Mouse (Mus musculus) G1E (cell line): ENCODE data around the gene Krtap19-5. TPM values are rescaled to one million over a fixed set of nuclear protein-coding genes. Genes with fewer than 3 reads are reported as not detected.

Experiments
- ATAC-seq: 2 replicates; pipeline ENCODE4 v1.8.0; 2016; ENCODE audit warnings: mild to moderate bottlenecking; ENCODE audit not compliant: insufficient number of reproducible peaks, poor library complexity, low FRiP score, severe bottlenecking; ENCODE audit errors: extremely low read depth
- DNase-seq: peaks from one replicate; pipeline ENCODE4 v3.0.0; 2012; ENCODE audit warnings: low spot score
- H3K27me3 ChIP-seq: 2 replicates; pipeline ENCODE4 v1.6.1; 2012; ENCODE audit warnings: mild to moderate bottlenecking, low read length, inconsistent platforms; ENCODE audit not compliant: insufficient read depth
- H3K36me3 ChIP-seq: replicated peaks from 2 replicates; pipeline ENCODE3; 2012; ENCODE audit warnings: mild to moderate bottlenecking, inconsistent platforms
- H3K4me1 ChIP-seq: 2 replicates; pipeline ENCODE4 v1.6.1; 2012; ENCODE audit warnings: low read depth, low read length, inconsistent platforms, mixed read lengths; ENCODE audit not compliant: insufficient read depth
- H3K4me3 ChIP-seq: 2 replicates; pipeline ENCODE4 v1.5.1; 2012; ENCODE audit warnings: low read depth, mild to moderate bottlenecking, inconsistent platforms, low read length, moderate library complexity, mixed read lengths
- H3K9me3 ChIP-seq: replicated peaks from 2 replicates; pipeline ENCODE4 v1.6.1; 2012; ENCODE audit warnings: inconsistent platforms
- CTCF ChIP-seq: IDR thresholded peaks from 2 replicates; pipeline ENCODE4 v1.5.1; 2012; ENCODE audit warnings: low read depth, low read length, inconsistent platforms, mixed read lengths
- GATA1 ChIP-seq: IDR thresholded peaks from 2 replicates; pipeline ENCODE4 v1.6.1; 2012; ENCODE audit warnings: borderline replicate concordance, low read length, inconsistent platforms, mixed read lengths
- GATA2 ChIP-seq: IDR thresholded peaks from 2 replicates; pipeline ENCODE4 v1.6.1; 2012; ENCODE audit warnings: low read depth, low read length, inconsistent platforms, borderline replicate concordance
- POLR2AphosphoS5 ChIP-seq: IDR thresholded peaks from 2 replicates; pipeline ENCODE4 v1.6.1; 2012; ENCODE audit warnings: low read depth, low read length, inconsistent platforms; ENCODE audit not compliant: insufficient replicate concordance
- TAL1 ChIP-seq: conservative IDR thresholded peaks from 2 replicates; pipeline ENCODE4 v1.6.1; 2012; ENCODE audit warnings: low read depth, low read length, inconsistent platforms, mixed read lengths
- polyA plus RNA-seq: library from polyadenylated mRNA; stranded (reverse); fragments of >175 nt; gene quantifications from 2 replicates; pipeline ENCODE4 v1.2.3, GENCODE M21; 2012
- total RNA-seq, 2 experiments: library from RNA; stranded (forward) in 1 of 2; stranded (reverse) in 1 of 2; fragments of 200-1000 nt in 1 of 2; fragments of >200 nt in 1 of 2; fragmentation: Nextera tagmentation in 1 of 2; gene quantifications; 2 replicates each; pipeline ENCODE4 v1.2.3; 2014 to 2017

Krtap19-5 gene
- total and polyA plus RNA-seq, 3 experiments = not detected

DNA sequence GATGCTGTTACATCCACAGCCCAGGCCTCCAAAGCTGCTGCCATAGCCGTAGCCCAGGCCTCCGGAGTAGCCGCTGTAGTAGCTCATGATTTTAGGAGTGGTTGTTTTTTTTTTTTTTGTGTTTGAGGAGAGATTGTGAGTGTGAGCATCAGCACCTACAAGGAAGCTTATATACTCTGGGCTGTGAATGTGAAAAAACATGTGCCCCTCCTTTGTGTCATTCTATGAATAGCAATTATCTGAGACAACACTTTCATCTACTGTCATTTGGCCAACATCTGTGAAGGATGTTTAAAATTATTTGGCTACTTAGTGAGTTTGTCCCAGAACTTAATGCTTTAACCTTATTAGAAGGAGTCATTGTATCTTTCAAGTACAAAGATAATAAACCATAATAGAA is 22.1 kb downstream of the Krtap19-5 start, which contains the start of gene Krtap19-2:
Krtap19-2 (minus strand) TSS at position 101 of the 400 bp plus-strand sequence.
- Histone ChIP-seq H3K27me3 (no peaks in the 10 kb centered on the region), H3K36me3 (no peaks in the 10 kb centered on the region), H3K9me3 (no peaks in the 10 kb centered on the region; the same call in none of the 2 replicates), H3K4me3 (no peak within 1 kb of the TSS), H3K4me1 (no peaks in the 10 kb centered on the region)
- no peak for TF ChIP-seq POLR2AphosphoS5
- no peak for TF ChIP-seq GATA1
- TF ChIP-seq CTCF = no peak
- TF ChIP-seq GATA2 = no peak
- no peak for TF ChIP-seq TAL1
- ATAC-seq (no peak), DNase-seq (no peak)

DNA sequence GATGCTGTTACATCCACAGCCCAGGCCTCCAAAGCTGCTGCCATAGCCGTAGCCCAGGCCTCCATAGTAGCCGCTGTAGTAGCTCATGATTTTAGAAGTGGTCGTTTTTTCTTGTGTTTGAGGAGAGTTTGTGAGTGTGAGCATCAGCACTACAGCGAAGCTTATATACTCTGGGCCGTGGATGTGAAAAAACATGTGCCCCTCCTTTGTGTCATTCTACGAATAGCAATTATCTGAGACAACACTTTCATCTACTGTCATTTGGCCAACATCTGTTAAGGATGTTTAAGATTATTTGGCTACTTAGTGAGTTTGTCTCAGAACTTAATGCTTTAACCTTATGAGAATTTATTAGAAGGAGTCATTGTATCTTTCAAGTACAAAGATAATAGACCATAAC is 26.9 kb downstream of the Krtap19-5 start, which contains the start of gene Krtap19-1:
Krtap19-1 (minus strand) TSS at position 101 of the 400 bp plus-strand sequence.
- no peaks in the 10 kb centered on the region for H3K27me3 ChIP-seq
- no peaks in the 10 kb centered on the region for H3K4me1 ChIP-seq
- H3K36me3 ChIP-seq = no peaks in the 10 kb centered on the region
- DNase-seq (no peak), ATAC-seq (no peak)
- H3K4me3 ChIP-seq = no peak within 1 kb of the TSS
- no peaks in the 10 kb centered on the region; the same call in 1 of the 2 replicates for H3K9me3 ChIP-seq
- TF ChIP-seq CTCF = no peak
- TF ChIP-seq GATA2 = no peak
- no peak for TF ChIP-seq GATA1
- TF ChIP-seq TAL1 = no peak
- no peak for TF ChIP-seq POLR2AphosphoS5

DNA sequence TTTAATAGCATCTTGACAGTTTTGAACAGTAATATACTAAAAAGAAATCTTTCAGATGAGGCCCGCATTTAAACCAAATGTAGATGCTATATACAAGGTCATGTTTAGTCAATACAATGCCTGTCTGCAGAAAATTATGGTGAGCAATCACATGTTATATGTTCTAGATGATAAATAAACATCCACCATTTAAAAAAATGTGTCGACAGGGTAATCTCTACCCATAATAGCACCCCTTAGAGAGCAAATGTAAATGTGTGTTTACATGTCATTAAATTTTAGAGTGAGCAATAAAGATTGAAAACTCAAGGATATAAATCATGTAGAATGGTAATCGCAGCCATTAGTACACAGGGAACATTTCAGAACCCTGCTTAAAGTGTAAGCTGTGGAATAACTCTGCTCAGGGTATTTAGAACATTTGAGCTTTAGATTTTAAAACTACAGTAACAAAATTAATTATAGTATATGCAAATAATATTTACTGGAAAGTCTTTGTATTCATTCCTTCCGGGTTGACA is 31.3 kb downstream of the Krtap19-5 start:
- no peaks in the 10 kb centered on the region for H3K4me1 ChIP-seq
- peaks cover 4% of the 10 kb centered on the region; the same call in 1 of the 2 replicates for H3K9me3 ChIP-seq
- no peak for DNase-seq
- H3K27me3 ChIP-seq = no peaks in the 10 kb centered on the region
- TF ChIP-seq GATA2 (no peak), TAL1 (no peak), POLR2AphosphoS5 (no peak), GATA1 (no peak), CTCF (no peak)
- H3K36me3 ChIP-seq = no peaks in the 10 kb centered on the region
- ATAC-seq = no peak
- H3K4me3 ChIP-seq = no peak overlapping the region

DNA sequence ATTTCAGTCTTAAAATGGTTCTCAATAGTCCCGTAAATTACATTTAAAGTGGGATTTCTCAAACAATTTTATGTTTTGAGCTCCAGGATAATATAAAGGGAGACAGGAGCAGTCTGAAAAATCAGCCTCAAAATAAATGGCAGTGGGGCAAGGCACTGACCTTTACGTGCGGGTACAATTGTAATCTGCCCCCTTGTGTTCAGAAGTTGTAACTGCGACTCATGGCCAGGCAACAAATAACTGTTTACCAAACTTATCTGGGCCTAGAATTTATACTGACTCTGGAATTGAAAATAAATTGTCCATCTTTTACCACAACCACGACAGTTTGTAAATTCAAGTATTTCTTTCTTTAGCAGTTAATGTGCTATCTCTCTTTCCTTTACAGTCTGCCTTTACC is 44.8 kb downstream of the Krtap19-5 start:
- DNase-seq (no peak), ATAC-seq (no peak)
- H3K9me3 ChIP-seq = peaks cover 5% of the 10 kb centered on the region

DNA sequence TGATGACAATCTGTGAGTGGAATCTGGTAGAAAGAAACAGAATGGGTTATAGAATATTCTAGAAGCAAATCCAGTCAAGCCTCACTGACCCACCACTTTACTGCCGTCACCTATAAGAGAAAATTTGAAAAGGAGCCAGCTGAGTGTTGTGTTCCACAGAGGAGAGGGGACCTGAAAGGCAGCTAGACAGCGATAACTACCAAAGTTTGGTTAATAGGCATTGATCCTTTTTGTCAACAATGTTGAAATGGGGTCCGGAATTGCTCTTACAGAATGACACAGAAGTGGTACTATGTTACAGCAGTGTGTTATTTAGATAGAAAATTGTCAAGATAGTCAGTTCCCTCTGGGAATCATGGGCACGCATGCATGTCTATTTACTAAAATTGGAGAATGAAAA is 47.7 kb downstream of the Krtap19-5 start:
- TF ChIP-seq TAL1 (no peak), POLR2AphosphoS5 (no peak), GATA1 (no peak), GATA2 (no peak), CTCF (no peak)
- no peak for DNase-seq
- Histone ChIP-seq H3K9me3 (peaks cover 8% of the 10 kb centered on the region), H3K4me3 (no peak overlapping the region), H3K4me1 (no peaks in the 10 kb centered on the region), H3K36me3 (no peaks in the 10 kb centered on the region), H3K27me3 (no peaks in the 10 kb centered on the region)
- no peak for ATAC-seq

More for the DNA sequence above, 44.8 kb downstream of the Krtap19-5 start:
- no peaks in the 10 kb centered on the region for H3K4me1 ChIP-seq
- H3K4me3 ChIP-seq = no peak overlapping the region
- no peaks in the 10 kb centered on the region for H3K27me3 ChIP-seq
- H3K36me3 ChIP-seq = no peaks in the 10 kb centered on the region
- TF ChIP-seq GATA2 (no peak), CTCF (peak; percentile 41), POLR2AphosphoS5 (no peak)

DNA sequence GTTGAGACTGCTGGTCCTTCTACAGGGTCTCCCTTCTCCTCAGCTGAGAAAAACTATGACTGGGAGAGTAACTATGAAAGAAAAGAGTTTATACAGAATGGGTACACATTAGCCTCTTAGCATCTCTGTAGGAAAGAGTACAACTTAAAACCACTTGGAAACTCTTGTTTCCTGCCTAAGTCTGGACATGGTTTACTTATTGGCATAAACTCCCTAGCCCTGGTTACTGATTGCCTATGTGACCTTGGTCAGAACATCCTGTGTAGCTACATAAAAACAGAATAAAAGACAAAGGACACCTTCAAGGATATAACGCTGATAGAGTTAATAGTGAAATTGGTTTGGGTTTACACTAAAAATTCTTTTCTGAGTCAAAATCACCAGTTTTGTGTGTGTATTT is 48.9 kb downstream of the Krtap19-5 start:
- ATAC-seq = no peak
- H3K36me3 ChIP-seq = no peaks in the 10 kb centered on the region
- TF ChIP-seq TAL1 = no peak
- no peak for TF ChIP-seq GATA1
- no peak for TF ChIP-seq GATA2
- no peak for TF ChIP-seq CTCF
- no peak for TF ChIP-seq POLR2AphosphoS5
- no peak overlapping the region for H3K4me3 ChIP-seq
- no peak for DNase-seq
- no peaks in the 10 kb centered on the region for H3K4me1 ChIP-seq
- peaks cover 13% of the 10 kb centered on the region for H3K9me3 ChIP-seq
- no peaks in the 10 kb centered on the region for H3K27me3 ChIP-seq

Other genes with a start within 250 kb of the Krtap19-5 start
Only the 20 nearest of the 25 such genes appear.
- gene Krtap13-1, start 167.6 kb downstream of the Krtap19-5 start, total RNA-seq (2014; fragmentation: Nextera tagmentation) = not detected in 2 replicates
- gene Krtap13-1, start 167.6 kb downstream of the Krtap19-5 start, total RNA-seq (2017) = 0.27 TPM in 1 of 2 replicates, not detected in the other
- gene Krtap13-1, start 167.6 kb downstream of the Krtap19-5 start, polyA plus RNA-seq = not detected in 2 replicates
- not detected in 2 replicates for gene Krtap13, start 144.8 kb downstream of the Krtap19-5 start, total RNA-seq (2014; fragmentation: Nextera tagmentation)
- gene Krtap13, start 144.8 kb downstream of the Krtap19-5 start, total RNA-seq (2017) = not detected in 2 replicates
- gene Krtap13, start 144.8 kb downstream of the Krtap19-5 start, polyA plus RNA-seq = not detected in 2 replicates
- not detected in 2 replicates for gene 2310034C09Rik, start 137.6 kb downstream of the Krtap19-5 start, total RNA-seq (2014; fragmentation: Nextera tagmentation)
- gene 2310034C09Rik, start 137.6 kb downstream of the Krtap19-5 start, total RNA-seq (2017) = not detected in 2 replicates
- gene 2310034C09Rik, start 137.6 kb downstream of the Krtap19-5 start, polyA plus RNA-seq = not detected in 2 replicates
- gene 2310057N15Rik, start 122.3 kb downstream of the Krtap19-5 start, total RNA-seq (2014; fragmentation: Nextera tagmentation) = not detected in 2 replicates
- 0.12 TPM in 1 of 2 replicates, not detected in the other for gene 2310057N15Rik, start 122.3 kb downstream of the Krtap19-5 start, total RNA-seq (2017)
- gene 2310057N15Rik, start 122.3 kb downstream of the Krtap19-5 start, polyA plus RNA-seq = not detected in 2 replicates
- gene Gm5965, start 118.6 kb downstream of the Krtap19-5 start, total RNA-seq (2014; fragmentation: Nextera tagmentation) = not detected in 2 replicates
- not detected in 2 replicates for gene Gm5965, start 118.6 kb downstream of the Krtap19-5 start, total RNA-seq (2017)
- 0.17 TPM in 1 of 2 replicates, not detected in the other for gene Gm5965, start 118.6 kb downstream of the Krtap19-5 start, polyA plus RNA-seq
- not detected in 2 replicates for gene Gm20741, start 84.2 kb downstream of the Krtap19-5 start, total RNA-seq (2014; fragmentation: Nextera tagmentation)
- gene Gm20741, start 84.2 kb downstream of the Krtap19-5 start, total RNA-seq (2017) = not detected in 2 replicates
- not detected in 2 replicates for gene Gm20741, start 84.2 kb downstream of the Krtap19-5 start, polyA plus RNA-seq
- not detected in 2 replicates for gene Krtap15, start 76.2 kb downstream of the Krtap19-5 start, total RNA-seq (2014; fragmentation: Nextera tagmentation)
- not detected in 2 replicates for gene Krtap15, start 76.2 kb downstream of the Krtap19-5 start, total RNA-seq (2017)
- not detected in 2 replicates for gene Krtap15, start 76.2 kb downstream of the Krtap19-5 start, polyA plus RNA-seq
- gene Krtap14, start 70.3 kb downstream of the Krtap19-5 start, total RNA-seq (2014; fragmentation: Nextera tagmentation) = not detected in 2 replicates
- 0.17 TPM in 1 of 2 replicates, not detected in the other for gene Krtap14, start 70.3 kb downstream of the Krtap19-5 start, total RNA-seq (2017)
- not detected in 2 replicates for gene Krtap14, start 70.3 kb downstream of the Krtap19-5 start, polyA plus RNA-seq
- gene Krtap19-1, start 27.0 kb downstream of the Krtap19-5 start, total RNA-seq (2014; fragmentation: Nextera tagmentation) = not detected in 2 replicates
- not detected in 2 replicates for gene Krtap19-1, start 27.0 kb downstream of the Krtap19-5 start, total RNA-seq (2017)
- gene Krtap19-1, start 27.0 kb downstream of the Krtap19-5 start, polyA plus RNA-seq = not detected in 2 replicates
- not detected in 2 replicates for gene Krtap19-2, start 22.2 kb downstream of the Krtap19-5 start, total RNA-seq (2014; fragmentation: Nextera tagmentation)
- not detected in 2 replicates for gene Krtap19-2, start 22.2 kb downstream of the Krtap19-5 start, total RNA-seq (2017)
- not detected in 2 replicates for gene Krtap19-2, start 22.2 kb downstream of the Krtap19-5 start, polyA plus RNA-seq
- gene Krtap19-3, start 18.4 kb downstream of the Krtap19-5 start, total RNA-seq (2014; fragmentation: Nextera tagmentation) = not detected in 2 replicates
- gene Krtap19-3, start 18.4 kb downstream of the Krtap19-5 start, total RNA-seq (2017) = not detected in 2 replicates
- gene Krtap19-3, start 18.4 kb downstream of the Krtap19-5 start, polyA plus RNA-seq = not detected in 2 replicates
- not detected in 2 replicates for gene Krtap19-4, start 11.4 kb downstream of the Krtap19-5 start, total RNA-seq (2014; fragmentation: Nextera tagmentation)
- not detected in 2 replicates for gene Krtap19-4, start 11.4 kb downstream of the Krtap19-5 start, total RNA-seq (2017)
- not detected in 2 replicates for gene Krtap19-4, start 11.4 kb downstream of the Krtap19-5 start, polyA plus RNA-seq
- gene Krtap19-9b, start 35.8 kb upstream of the Krtap19-5 start, total RNA-seq (2014; fragmentation: Nextera tagmentation) = not detected in 2 replicates
- not detected in 2 replicates for gene Krtap19-9b, start 35.8 kb upstream of the Krtap19-5 start, total RNA-seq (2017)
- not detected in 2 replicates for gene Krtap19-9b, start 35.8 kb upstream of the Krtap19-5 start, polyA plus RNA-seq
- not detected in 2 replicates for gene Krtap16-3, start 66.4 kb upstream of the Krtap19-5 start, total RNA-seq (2014; fragmentation: Nextera tagmentation)
- gene Krtap16-3, start 66.4 kb upstream of the Krtap19-5 start, total RNA-seq (2017) = 0.23 TPM in 1 of 2 replicates, not detected in the other
- not detected in 2 replicates for gene Krtap16-3, start 66.4 kb upstream of the Krtap19-5 start, polyA plus RNA-seq
- gene Krtap22-2, start 114.3 kb upstream of the Krtap19-5 start, total RNA-seq (2014; fragmentation: Nextera tagmentation) = not detected in 2 replicates
- 1.0 TPM in 1 of 2 replicates, not detected in the other for gene Krtap22-2, start 114.3 kb upstream of the Krtap19-5 start, total RNA-seq (2017)
- gene Krtap22-2, start 114.3 kb upstream of the Krtap19-5 start, polyA plus RNA-seq = not detected in 2 replicates
- gene Gm10229, start 118.8 kb upstream of the Krtap19-5 start, total RNA-seq (2014; fragmentation: Nextera tagmentation) = not detected in 2 replicates
- not detected in 2 replicates for gene Gm10229, start 118.8 kb upstream of the Krtap19-5 start, total RNA-seq (2017)
- gene Gm10229, start 118.8 kb upstream of the Krtap19-5 start, polyA plus RNA-seq = not detected in 2 replicates
- gene Krtap6-1, start 135.2 kb upstream of the Krtap19-5 start, total RNA-seq (2014; fragmentation: Nextera tagmentation) = not detected in 2 replicates
- not detected in 2 replicates for gene Krtap6-1, start 135.2 kb upstream of the Krtap19-5 start, total RNA-seq (2017)
- gene Krtap6-1, start 135.2 kb upstream of the Krtap19-5 start, polyA plus RNA-seq = not detected in 2 replicates
- gene Gm10228, start 145.0 kb upstream of the Krtap19-5 start, total RNA-seq (2014; fragmentation: Nextera tagmentation) = not detected in 2 replicates
- not detected in 2 replicates for gene Gm10228, start 145.0 kb upstream of the Krtap19-5 start, total RNA-seq (2017)
- not detected in 2 replicates for gene Gm10228, start 145.0 kb upstream of the Krtap19-5 start, polyA plus RNA-seq
- not detected in 2 replicates for gene Krtap6-5, start 151.4 kb upstream of the Krtap19-5 start, total RNA-seq (2014; fragmentation: Nextera tagmentation)
- not detected in 2 replicates for gene Krtap6-5, start 151.4 kb upstream of the Krtap19-5 start, total RNA-seq (2017)
- gene Krtap6-5, start 151.4 kb upstream of the Krtap19-5 start, polyA plus RNA-seq = not detected in 2 replicates
- not detected in 2 replicates for gene 1110025L11Rik, start 167.5 kb upstream of the Krtap19-5 start, total RNA-seq (2014; fragmentation: Nextera tagmentation)
- gene 1110025L11Rik, start 167.5 kb upstream of the Krtap19-5 start, total RNA-seq (2017) = not detected in 2 replicates
- not detected in 2 replicates for gene 1110025L11Rik, start 167.5 kb upstream of the Krtap19-5 start, polyA plus RNA-seq